Mouse (Mus musculus) E14TG2a.4 (cell line): ENCODE results near the gene Tmem230.
"Not testable (repeated sequence)": the region's sequence is repeated elsewhere in the genome, so short reads cannot be mapped to it uniquely, and the experiment has no call there.

Experiments used
- H3K27me3 ChIP-seq: 2 replicates; pipeline ENCODE4 v1.6.1; 2014; ENCODE audit warnings: low read length, control low read depth; ENCODE audit not compliant: insufficient read depth
- H3K36me3 ChIP-seq: 2 replicates; pipeline ENCODE4 v1.6.1; 2014; ENCODE audit warnings: low read length, control low read depth; ENCODE audit not compliant: insufficient read depth
- H3K4me1 ChIP-seq: replicated peaks from 2 replicates; pipeline ENCODE4 v1.6.1; 2014; ENCODE audit warnings: low read depth, low read length, control low read depth
- H3K4me3 ChIP-seq: replicated peaks from 2 replicates; pipeline ENCODE4 v1.5.1; 2014; ENCODE audit warnings: mild to moderate bottlenecking, low read length
- H3K9me3 ChIP-seq: 2 replicates; pipeline ENCODE4 v1.6.1; 2014; ENCODE audit warnings: low read length, control low read depth
- CTCF ChIP-seq: conservative IDR thresholded peaks from 2 replicates; pipeline ENCODE4 v1.5.1; 2014; ENCODE audit warnings: low read length
- NANOG ChIP-seq: IDR thresholded peaks from 2 replicates; pipeline ENCODE4 v1.6.1; 2014; ENCODE audit warnings: borderline replicate concordance, low read length, mixed read lengths
- POU5F1 ChIP-seq: IDR thresholded peaks from 2 replicates; pipeline ENCODE4 v1.6.1; 2014; ENCODE audit warnings: low read length, borderline replicate concordance

The Tmem230 gene

GRCm38 (mm10) chr2:132252542-132253528 lies 5.2 kb upstream of the Tmem230 start, which contains the start of gene Pcna:
Pcna (minus strand) TSS chr2:132253314.
- H3K4me3 ChIP-seq = peak within 1 kb of the TSS; percentile 90
- H3K36me3 ChIP-seq = peaks cover 55% of the 10 kb centered on the region
- no peaks in the 10 kb centered on the region for H3K9me3 ChIP-seq
- H3K27me3 ChIP-seq = no peaks in the 10 kb centered on the region
- TF ChIP-seq CTCF (no peak), NANOG (no peak), POU5F1 (no peak)
- peaks cover 57% of the 10 kb centered on the region for H3K4me1 ChIP-seq

GRCm38 (mm10) chr2:132251911-132252310 lies 4.3 kb upstream of the Tmem230 start:
- Histone ChIP-seq H3K9me3 (no peaks in the 10 kb centered on the region), H3K4me1 (peaks cover 48% of the 10 kb centered on the region), H3K36me3 (peaks cover 56% of the 10 kb centered on the region), H3K4me3 (peak overlapping the region; percentile 90), H3K27me3 (no peaks in the 10 kb centered on the region)
- no peak for TF ChIP-seq NANOG
- no peak for TF ChIP-seq CTCF
- TF ChIP-seq POU5F1 = no peak

- Histone ChIP-seq H3K4me3 (no peak overlapping the region), H3K27me3 (no peaks in the 10 kb centered on the region), H3K9me3 (no peaks in the 10 kb centered on the region), H3K4me1 (peaks cover 23% of the 10 kb centered on the region), H3K36me3 (peaks cover 68% of the 10 kb centered on the region)
- TF ChIP-seq POU5F1 = no peak
- no peak for TF ChIP-seq NANOG
- TF ChIP-seq CTCF = no peak
Observed at GRCm38 (mm10) chr2:132243370-132243769, 4.2 kb downstream of the Tmem230 start.

- H3K4me1 ChIP-seq = peaks cover 18% of the 10 kb centered on the region
- not testable (repeated sequence) for H3K27me3 ChIP-seq, H3K4me3 ChIP-seq, H3K9me3 ChIP-seq
- TF ChIP-seq CTCF = peak; percentile 14
- H3K36me3 ChIP-seq = peaks cover 60% of the 10 kb centered on the region
Observed at GRCm38 (mm10) chr2:132240457-132240856, 7.2 kb downstream of the Tmem230 start.

- Histone ChIP-seq H3K4me1 (peaks cover 27% of the 10 kb centered on the region), H3K36me3 (peaks cover 50% of the 10 kb centered on the region)
- not testable (repeated sequence) for H3K4me3 ChIP-seq, H3K9me3 ChIP-seq, H3K27me3 ChIP-seq
Observed at GRCm38 (mm10) chr2:132239434-132239833, 8.2 kb downstream of the Tmem230 start.

- TF ChIP-seq NANOG (no peak), POU5F1 (no peak), CTCF (no peak)
- H3K9me3 ChIP-seq = no peaks in the 10 kb centered on the region
- H3K27me3 ChIP-seq = no peaks in the 10 kb centered on the region
- peaks cover 19% of the 10 kb centered on the region for H3K36me3 ChIP-seq
- H3K4me3 ChIP-seq = no peak overlapping the region
- peaks cover 52% of the 10 kb centered on the region for H3K4me1 ChIP-seq
Observed at GRCm38 (mm10) chr2:132235975-132236374, 11.6 kb downstream of the Tmem230 start.

GRCm38 (mm10) chr2:132235291-132235690 lies 12.3 kb downstream of the Tmem230 start:
- H3K4me1 ChIP-seq = peaks cover 47% of the 10 kb centered on the region
- H3K36me3 ChIP-seq = peaks cover 15% of the 10 kb centered on the region
- TF ChIP-seq CTCF (no peak), POU5F1 (no peak), NANOG (no peak)
- H3K27me3 ChIP-seq = no peaks in the 10 kb centered on the region
- no peaks in the 10 kb centered on the region for H3K9me3 ChIP-seq
- H3K4me3 ChIP-seq = no peak overlapping the region

- peaks cover 15% of the 10 kb centered on the region for H3K36me3 ChIP-seq
- H3K4me1 ChIP-seq = peaks cover 53% of the 10 kb centered on the region
- peak overlapping the region; percentile 21; the same call in 1 of the 2 replicates for H3K4me3 ChIP-seq
- H3K9me3 ChIP-seq = no peaks in the 10 kb centered on the region
- TF ChIP-seq POU5F1 = no peak
- TF ChIP-seq NANOG = no peak
- no peak for TF ChIP-seq CTCF
- no peaks in the 10 kb centered on the region for H3K27me3 ChIP-seq
Observed at GRCm38 (mm10) chr2:132233985-132234765, 13.4 kb downstream of the Tmem230 start.
